34 mouse cellular contexts compared by ENCODE assay signal in the genomic region with DNA sequence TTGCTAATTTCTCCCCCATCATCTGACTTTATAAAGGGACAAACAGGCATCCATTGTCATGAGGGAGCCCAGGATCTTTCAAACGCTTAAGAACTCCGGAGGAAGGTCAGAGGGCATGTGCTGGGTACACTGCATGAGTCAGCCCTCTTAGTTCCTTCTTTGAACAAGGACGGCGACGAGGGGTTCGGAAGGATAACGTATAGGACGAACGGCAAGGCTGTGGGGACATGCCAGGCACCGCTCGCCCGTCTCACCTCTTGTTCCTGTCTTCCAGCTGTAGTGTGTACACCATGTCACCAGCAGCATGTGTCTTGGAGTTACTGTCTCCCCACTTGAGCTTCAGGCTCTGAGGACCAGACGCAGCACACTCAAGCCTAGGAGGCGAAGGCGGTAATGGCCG.
DNase-seq lines count a peak whose midpoint lies in the region; ATAC-seq and TF ChIP-seq lines count a peak whose summit lies in the region.
"Had no signal": no experiment of that assay in that cellular context is flagged by ENCODE, and none has a peak within 500 bp of the region (broad histone marks: within the 10 kb centered on the region; RNA-seq: fewer than 3 reads in every experiment).

No protein-coding gene starts in this region.

- no peak overlapping the region for H3K4me3 ChIP-seq in liver, postnatal 0 days (ENCODE audit: low read depth, low read length)
- no peak overlapping the region for H3K4me3 ChIP-seq in liver, embryonic 11.5 days (ENCODE audit: low read depth, low read length)
- no peak overlapping the region for H3K4me3 ChIP-seq in bone marrow macrophage, adult 2 months (ENCODE audit: insufficient read depth, low read length)
- H3K4me3 ChIP-seq in stomach, postnatal 0 days (ENCODE audit: low read depth, low read length) = no peak overlapping the region
- H3K4me3 ChIP-seq: embryonic facial prominence, embryonic 13.5 days; erythroblast, embryonic 14.5 days; forebrain, embryonic 12.5 days; heart, embryonic 10.5 days; heart, embryonic 15.5 days; hindbrain, embryonic 13.5 days; liver, embryonic 13.5 days; lung, embryonic 15.5 days; midbrain, embryonic 12.5 days; neural tube, embryonic 15.5 days had no signal

- no peaks in the 10 kb centered on the region for H3K9me3 ChIP-seq in liver, postnatal 0 days (ENCODE audit: low read length)
- no peaks in the 10 kb centered on the region for H3K9me3 ChIP-seq in liver, embryonic 11.5 days (ENCODE audit: control insufficient read depth, low read length)
- H3K9me3 ChIP-seq in stomach, postnatal 0 days (ENCODE audit: control insufficient read depth, low read length) = no peaks in the 10 kb centered on the region
- H3K9me3 ChIP-seq: embryonic facial prominence, embryonic 13.5 days; forebrain, embryonic 12.5 days; heart, embryonic 10.5 days; heart, embryonic 15.5 days; hindbrain, embryonic 13.5 days; liver, embryonic 13.5 days; lung, embryonic 15.5 days; midbrain, embryonic 12.5 days; neural tube, embryonic 15.5 days had no signal

- DNase-seq in liver, postnatal 0 days = no peak
- no peak for DNase-seq in liver, embryonic 11.5 days (ENCODE audit: low spot score)
- DNase-seq in stomach, postnatal 0 days (ENCODE audit: low spot score) = no peak
- no peak for DNase-seq in spleen, postnatal 10 days (ENCODE audit: low spot score in 2 of 2)
- DNase-seq in natural killer cell, adult 2 months (ENCODE audit: low spot score in 2 of 2) = no peak
- DNase-seq: adrenal gland, postnatal 25 days; cerebellum, adult 18-20 months; cerebellum, postnatal 10 days; forebrain, postnatal 0 days; gastrocnemius, postnatal 10 days; heart, adult 11 months; kidney, adult 8-10 months; kidney, postnatal 4 days; layer of hippocampus, postnatal 36 days; left cerebral cortex, postnatal 4 days; liver, embryonic 13.5 days; retina, postnatal 1 day; right cerebral cortex, postnatal 14 days; thymus, adult 2 months; thymus, postnatal 36 days had no signal

- ATAC-seq in liver, postnatal 0 days = peak; percentile 62; the same call in 1 of the 2 replicates
- no peak for ATAC-seq in liver, embryonic 11.5 days (replicated peaks; ENCODE audit: low FRiP score)
- ATAC-seq in megakaryocyte, adult 5-6 weeks (ENCODE audit: poor library complexity, severe bottlenecking) = peak; percentile 84
- ATAC-seq in stomach, postnatal 0 days (ENCODE audit: low FRiP score, low TSS enrichment) = peak; percentile 55; the same call in 1 of the 2 replicates
- ATAC-seq: CD4-positive, CD25-positive, alpha-beta regulatory T cell, adult 4 months; forebrain, postnatal 0 days; intestine, embryonic 16.5 days had no signal

- H3K4me1 ChIP-seq in liver, postnatal 0 days (ENCODE audit: insufficient read depth) = no peaks in the 10 kb centered on the region
- no peaks in the 10 kb centered on the region for H3K4me1 ChIP-seq in liver, embryonic 11.5 days (replicated peaks; ENCODE audit: control insufficient read depth, insufficient read depth, low read length)
- H3K4me1 ChIP-seq in bone marrow macrophage, adult 2 months (ENCODE audit: control insufficient read depth, insufficient read depth, low read length) = peaks cover 19% of the 10 kb centered on the region
- no peaks in the 10 kb centered on the region for H3K4me1 ChIP-seq in stomach, postnatal 0 days (replicated peaks; ENCODE audit: control insufficient read depth, insufficient read depth)
- H3K4me1 ChIP-seq: embryonic facial prominence, embryonic 13.5 days; forebrain, embryonic 12.5 days; hindbrain, embryonic 13.5 days; liver, embryonic 13.5 days; neural tube, embryonic 15.5 days had no signal

- WGBS in liver, postnatal 0 days (ENCODE audit: insufficient replicate concordance) = 60% methylated on average over 16 of the region's 16 CpGs
- 57% methylated on average over 16 of the region's 16 CpGs for WGBS in liver, embryonic 11.5 days
- WGBS in stomach, postnatal 0 days = 60% methylated on average over 16 of the region's 16 CpGs

- no peak overlapping the region for H3K27ac ChIP-seq in liver, postnatal 0 days (ENCODE audit: low read depth)
- no peak overlapping the region for H3K27ac ChIP-seq in liver, embryonic 11.5 days (ENCODE audit: low read depth, low read length)
- peak overlapping the region; percentile 53 for H3K27ac ChIP-seq in bone marrow macrophage, adult 2 months (ENCODE audit: insufficient read depth, low read depth, low read length)
- no peak overlapping the region for H3K27ac ChIP-seq in stomach, postnatal 0 days (replicated peaks)
- H3K27ac ChIP-seq: embryonic facial prominence, embryonic 13.5 days; forebrain, embryonic 12.5 days; heart, embryonic 10.5 days; heart, embryonic 15.5 days; hindbrain, embryonic 13.5 days; kidney, postnatal 0 days; liver, embryonic 13.5 days; lung, embryonic 15.5 days; midbrain, embryonic 12.5 days; neural tube, embryonic 15.5 days had no signal

- no peak for TF ChIP-seq EP300 in liver, postnatal 0 days (IDR thresholded peaks at IDR 0.05; ENCODE audit: low read depth)
- TF ChIP-seq EP300 in stomach, postnatal 0 days (optimal IDR thresholded peaks at IDR 0.05) = no peak

- TF ChIP-seq CTCF in liver, postnatal 0 days (IDR thresholded peaks at IDR 0.05; ENCODE audit: low read depth) = no peak
- TF ChIP-seq CTCF in bone marrow macrophage, adult 2 months (IDR thresholded peaks at IDR 0.05; ENCODE audit: low read depth, low read length) = no peak
- no peak for TF ChIP-seq CTCF in stomach, postnatal 0 days (IDR thresholded peaks at IDR 0.05; ENCODE audit: low read depth)

- no peaks in the 10 kb centered on the region for H3K27me3 ChIP-seq in liver, postnatal 0 days (ENCODE audit: insufficient read depth, low read length)
- H3K27me3 ChIP-seq in liver, embryonic 11.5 days (replicated peaks; ENCODE audit: control insufficient read depth, insufficient read depth, low read length) = no peaks in the 10 kb centered on the region
- no peaks in the 10 kb centered on the region for H3K27me3 ChIP-seq in stomach, postnatal 0 days (ENCODE audit: control insufficient read depth, insufficient read depth, low read length)
- H3K27me3 ChIP-seq: embryonic facial prominence, embryonic 13.5 days; forebrain, embryonic 12.5 days; heart, embryonic 15.5 days; hindbrain, embryonic 13.5 days; liver, embryonic 13.5 days; lung, embryonic 15.5 days; midbrain, embryonic 12.5 days; neural tube, embryonic 15.5 days had no signal

- H3K36me3 ChIP-seq in liver, postnatal 0 days (replicated peaks; ENCODE audit: insufficient read depth, low read length) = peaks cover 34% of the 10 kb centered on the region
- peaks cover 6% of the 10 kb centered on the region; the same call in 1 of the 2 replicates for H3K36me3 ChIP-seq in liver, embryonic 11.5 days (ENCODE audit: control insufficient read depth, insufficient read depth, low read length)
- H3K36me3 ChIP-seq in stomach, postnatal 0 days (ENCODE audit: control insufficient read depth, insufficient read depth, low read length) = peaks cover 15% of the 10 kb centered on the region
- H3K36me3 ChIP-seq: hindbrain, embryonic 13.5 days; neural tube, embryonic 15.5 days had no signal

- no peak overlapping the region for H3K9ac ChIP-seq in liver, postnatal 0 days (replicated peaks)
- no peak overlapping the region for H3K9ac ChIP-seq in liver, embryonic 11.5 days (ENCODE audit: low read depth, low read length)
- H3K9ac ChIP-seq in stomach, postnatal 0 days (ENCODE audit: low read length) = no peak overlapping the region
- H3K9ac ChIP-seq: embryonic facial prominence, embryonic 13.5 days; forebrain, embryonic 12.5 days; forebrain, postnatal 0 days; heart, embryonic 15.5 days; hindbrain, embryonic 13.5 days; liver, embryonic 13.5 days; lung, embryonic 15.5 days; midbrain, embryonic 12.5 days; neural tube, embryonic 15.5 days had no signal

- no peak overlapping the region for H3K4me2 ChIP-seq in liver, postnatal 0 days (ENCODE audit: low read depth, low read length)
- H3K4me2 ChIP-seq in liver, embryonic 11.5 days = no peak overlapping the region
- no peak overlapping the region for H3K4me2 ChIP-seq in stomach, postnatal 0 days (replicated peaks; ENCODE audit: low read depth)
- H3K4me2 ChIP-seq: embryonic facial prominence, embryonic 13.5 days; forebrain, embryonic 12.5 days; heart, embryonic 15.5 days; hindbrain, embryonic 13.5 days; liver, embryonic 13.5 days; lung, embryonic 15.5 days; midbrain, embryonic 12.5 days; neural tube, embryonic 15.5 days had no signal

- TF ChIP-seq POLR2A in bone marrow macrophage, adult 2 months (IDR thresholded peaks at IDR 0.05; ENCODE audit: borderline replicate concordance, low read depth, low read length) = no peak
